Mouse (Mus musculus): ENCODE measurements at regions not wholly inside any gene's neighbourhood (a gene's known extent, or its start where the extent isn't known, plus 50 kb on each side); places are given as distances from the start of the nearest gene placed in this dataset.

- no peak for TF ChIP-seq CTCF (conservative IDR thresholded peaks at IDR 0.05; ENCODE audit: insufficient read depth, insufficient read length, low read depth, low read length)
- no peak for TF ChIP-seq POLR2A (IDR thresholded peaks at IDR 0.05; ENCODE audit: low read depth, low read length)
These were observed 364.3 kb downstream of the Ppargc1a start for GRCm38 (mm10) chr5:51203266-51203665.
